Mouse (Mus musculus) forebrain, embryonic 10.5 days (tissue): Measurements from ENCODE around the gene Vamp3. TPM values are rescaled to one million over a fixed set of nuclear protein-coding genes. Genes with fewer than 3 reads are reported as not detected.
"Not testable (repeated sequence)": the region's sequence is repeated elsewhere in the genome, so short reads cannot be mapped to it uniquely, and the experiment has no call there.

Source experiments
- DNase-seq: peaks from one replicate; pipeline ENCODE4 v3.0.0-alpha.2; 2017; ENCODE audit warnings: low spot score; ENCODE audit errors: extremely low spot score
- H3K27ac ChIP-seq: fragments of 300-500 bp; sonication (generic); 2 replicates; pipeline ENCODE4 v1.5.1; 2016; ENCODE audit warnings: mild to moderate bottlenecking
- H3K27me3 ChIP-seq: fragments of 300-500 bp; sonication (generic); 2 replicates; pipeline ENCODE4 v1.6.1; 2016; ENCODE audit warnings: mild to moderate bottlenecking; ENCODE audit not compliant: poor library complexity, severe bottlenecking
- H3K36me3 ChIP-seq: fragments of 300-500 bp; sonication (generic); replicated peaks from 2 replicates; pipeline ENCODE4 v1.6.1; 2016; ENCODE audit warnings: mild to moderate bottlenecking, moderate library complexity
- H3K4me1 ChIP-seq: fragments of 300-500 bp; sonication (generic); 2 replicates; pipeline ENCODE4 v1.6.1; 2016
- H3K4me3 ChIP-seq: fragments of 300-500 bp; sonication (generic); 2 replicates; pipeline ENCODE4 v1.5.1; 2016; ENCODE audit warnings: mild to moderate bottlenecking, moderate library complexity
- H3K9me3 ChIP-seq: fragments of 300-500 bp; sonication (generic); 2 replicates; pipeline ENCODE4 v1.6.1; 2016; ENCODE audit warnings: mild to moderate bottlenecking, moderate library complexity
- WGBS: fragments of 180-500 bp; shearing (Covaris S2); methylation state at CpG from one replicate; pipeline ENCODE4 v1.1.7; 2016; 5-methylcytosine and 5-hydroxymethylcytosine counted together
- polyA plus RNA-seq: library from polyadenylated mRNA; unstranded; fragments of >200 nt; fragmentation: Nextera tagmentation; extraction: Ambion mirVana; gene quantifications from 2 replicates; pipeline ENCODE4 v1.2.1, GENCODE M21; 2016

Gene Vamp3
- polyA plus RNA-seq, 1 experiment from 2014 or later: 124 TPM

DNA sequence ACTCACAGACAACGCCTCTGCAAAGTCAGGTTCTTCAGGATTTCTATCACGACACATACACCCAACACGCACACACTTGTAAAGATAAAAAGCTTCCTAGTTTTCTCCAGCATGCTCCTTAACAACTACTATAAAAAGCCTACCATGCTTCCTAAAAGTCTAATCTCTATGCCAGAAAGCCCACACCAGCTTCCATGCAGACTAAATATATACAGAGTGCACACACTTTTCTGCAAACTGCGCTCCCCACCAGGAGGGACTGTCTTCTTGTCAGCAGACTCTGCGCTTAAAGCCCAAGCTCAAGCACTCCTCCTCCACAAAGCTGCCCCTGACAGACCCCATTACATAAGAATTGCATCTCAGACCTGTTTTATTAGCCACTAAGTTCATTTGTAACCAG, 16.3 kb downstream of the Vamp3 start:
- DNase-seq: no peak
- Histone ChIP-seq H3K9me3 (no peaks in the 10 kb centered on the region), H3K4me1 (peaks cover 21% of the 10 kb centered on the region), H3K4me3 (no peak overlapping the region), H3K27ac (no peak overlapping the region), H3K36me3 (peaks cover under 1% of the 10 kb centered on the region), H3K27me3 (peaks cover 13% of the 10 kb centered on the region)
- WGBS: 95% methylated on average over 5 of the region's 5 CpGs

DNA sequence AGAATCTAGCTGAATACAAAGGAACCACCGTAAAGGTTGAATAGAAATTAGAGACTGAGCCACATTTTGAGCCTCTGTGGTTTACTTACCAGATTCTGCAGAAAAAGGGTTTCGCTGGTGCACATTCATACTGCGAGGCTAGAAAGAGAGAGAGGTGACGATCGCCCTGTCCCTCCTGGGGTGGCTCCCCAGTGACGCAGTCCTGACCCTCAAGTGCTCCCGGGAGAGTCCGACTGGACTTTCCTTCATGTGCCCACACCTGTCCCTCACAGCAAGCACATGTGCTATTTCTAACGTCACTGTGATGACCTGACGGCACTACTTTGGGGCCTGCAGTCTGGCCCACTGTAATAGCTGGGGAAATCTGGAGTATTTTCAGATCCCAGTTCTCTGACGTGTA, 20.0 kb downstream of the Vamp3 start:
- 93% methylated on average over 11 of the region's 11 CpGs for WGBS
- no peak for DNase-seq
- no peaks in the 10 kb centered on the region for H3K9me3 ChIP-seq
- H3K4me3 ChIP-seq: no peak overlapping the region
- H3K36me3 ChIP-seq: no peaks in the 10 kb centered on the region
- H3K4me1 ChIP-seq: no peaks in the 10 kb centered on the region
- peaks cover 5% of the 10 kb centered on the region; the same call in 1 of the 2 replicates for H3K27me3 ChIP-seq
- no peak overlapping the region for H3K27ac ChIP-seq

DNA sequence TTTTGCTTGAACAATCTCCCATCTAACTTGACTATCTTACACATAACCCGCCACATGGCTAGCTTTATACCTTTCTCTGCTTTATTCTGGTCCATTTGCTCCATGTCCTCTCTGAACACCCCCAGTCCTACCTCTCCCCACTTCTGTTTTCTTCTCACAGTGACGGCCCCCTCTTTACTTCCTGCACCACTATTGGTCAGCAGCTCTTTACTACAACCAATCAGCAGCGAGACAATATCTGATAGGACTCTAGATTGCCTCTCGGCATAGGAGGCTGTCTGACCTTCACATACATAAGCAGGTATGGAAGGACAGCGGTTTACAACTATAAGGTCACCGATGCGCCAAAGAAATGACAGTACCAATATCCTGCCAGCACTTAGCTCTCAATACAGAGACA, 21.2 kb downstream of the Vamp3 start:
- Histone ChIP-seq H3K4me1 (no peaks in the 10 kb centered on the region), H3K36me3 (no peaks in the 10 kb centered on the region), H3K4me3 (no peak overlapping the region), H3K27ac (no peak overlapping the region), H3K27me3 (no peaks in the 10 kb centered on the region), H3K9me3 (no peaks in the 10 kb centered on the region)
- DNase-seq: no peak
- WGBS: 88% methylated on average over 7 of the region's 7 CpGs

DNA sequence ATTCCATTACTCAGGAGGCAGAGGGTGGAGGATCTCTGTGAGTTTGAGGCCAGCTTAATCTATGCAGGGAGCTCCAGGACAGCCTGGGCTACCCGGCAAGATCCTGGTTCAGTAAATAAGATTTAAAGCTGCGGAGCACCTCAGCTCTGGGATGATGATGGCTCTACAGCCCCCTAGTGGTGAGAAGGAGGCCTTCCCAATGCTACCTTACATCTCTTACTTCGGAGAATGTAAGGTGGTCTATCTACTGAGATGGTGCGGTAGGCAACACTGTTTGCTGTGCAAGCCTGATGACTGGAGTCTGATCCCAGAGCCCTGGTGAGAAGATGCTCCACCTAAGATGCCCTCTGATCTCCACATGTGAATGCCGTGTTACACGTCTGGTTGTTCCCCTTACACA, 30.8 kb downstream of the Vamp3 start:
- Histone ChIP-seq H3K4me3 (no peak overlapping the region), H3K4me1 (no peaks in the 10 kb centered on the region), H3K27ac (no peak overlapping the region), H3K36me3 (no peaks in the 10 kb centered on the region; the same call in none of the 2 replicates), H3K9me3 (no peaks in the 10 kb centered on the region), H3K27me3 (no peaks in the 10 kb centered on the region)
- peak; percentile 43 for DNase-seq
- whole genome bisulfite sequencing: 54% methylated on average over 6 of the region's 6 CpGs

DNA sequence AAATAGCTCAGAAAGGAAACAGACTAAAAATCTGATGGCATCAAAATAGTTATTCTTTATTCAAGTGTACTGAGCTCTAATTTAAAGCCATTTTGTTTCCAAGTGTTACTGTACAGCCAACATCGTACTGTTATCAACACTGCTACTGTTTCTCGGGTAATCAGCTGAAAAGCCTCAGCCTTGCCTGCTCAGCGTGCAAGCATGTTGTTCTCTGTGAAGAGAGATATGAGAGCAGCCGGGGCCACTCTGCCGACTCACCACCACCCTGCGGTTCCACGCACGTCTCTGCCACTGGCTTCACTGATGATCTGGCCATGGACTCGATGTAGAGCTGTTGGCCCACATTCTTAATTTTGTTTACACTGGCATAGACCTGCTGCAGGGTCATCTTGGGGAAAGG, 33.6 kb downstream of the Vamp3 start:
- H3K27me3 ChIP-seq: no peaks in the 10 kb centered on the region
- WGBS: 96% methylated on average over 9 of the region's 9 CpGs
- DNase-seq: no peak
- no peak overlapping the region for H3K27ac ChIP-seq
- H3K4me3 ChIP-seq: no peak overlapping the region
- H3K9me3 ChIP-seq: no peaks in the 10 kb centered on the region
- H3K36me3 ChIP-seq: no peaks in the 10 kb centered on the region; the same call in 1 of the 2 replicates
- H3K4me1 ChIP-seq: no peaks in the 10 kb centered on the region

DNA sequence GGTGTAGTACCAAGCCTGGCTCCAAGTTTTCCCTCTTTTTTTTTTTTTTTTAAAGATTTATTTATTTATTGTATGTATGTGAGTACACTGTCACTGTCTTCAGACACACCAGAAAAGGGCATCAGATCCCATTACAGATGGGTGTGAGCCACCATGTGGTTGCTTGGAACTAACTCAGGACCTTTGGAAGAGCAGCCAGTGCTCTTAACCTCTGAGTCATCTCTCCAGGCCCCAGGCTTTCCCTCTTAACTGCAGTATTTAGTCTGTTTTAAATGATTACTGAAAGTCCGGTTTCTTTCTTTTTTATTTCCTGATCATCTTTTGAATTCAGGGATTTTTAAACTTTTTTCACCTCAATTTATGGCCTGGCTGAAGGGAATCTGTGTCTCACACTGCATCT, 40.4 kb downstream of the Vamp3 start:
- peaks cover 29% of the 10 kb centered on the region for H3K36me3 ChIP-seq
- not testable (repeated sequence) for H3K4me3 ChIP-seq, H3K27ac ChIP-seq, DNase-seq, H3K27me3 ChIP-seq, H3K9me3 ChIP-seq, H3K4me1 ChIP-seq
- 90% methylated on average over 1 of the region's 1 CpGs for WGBS

DNA sequence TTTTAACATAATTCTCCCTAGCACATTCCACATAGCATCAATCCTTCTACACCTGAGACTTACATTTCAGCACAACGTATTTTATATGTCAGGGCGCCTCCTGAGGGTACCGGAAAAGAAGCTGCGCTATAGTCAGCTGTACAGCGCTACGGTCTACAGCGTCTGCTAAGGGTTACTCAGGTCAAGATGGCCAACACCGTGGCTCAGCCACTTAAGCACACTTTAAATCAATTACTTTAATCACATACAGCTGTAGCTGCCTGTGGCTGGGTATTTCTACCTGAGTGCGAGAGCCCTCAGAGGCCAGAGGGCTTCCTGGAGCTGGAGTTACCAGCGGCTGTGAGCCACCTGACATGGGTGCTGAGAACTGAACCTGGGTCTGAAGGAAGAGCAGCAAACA, 41.8 kb downstream of the Vamp3 start:
- Histone ChIP-seq H3K4me1 (0 out of 2 replicates have a peak, but pooled peaks cover 9% of the 10 kb centered on the region), H3K27ac (no peak overlapping the region), H3K4me3 (no peak overlapping the region), H3K36me3 (peaks cover 33% of the 10 kb centered on the region), H3K9me3 (no peaks in the 10 kb centered on the region), H3K27me3 (no peaks in the 10 kb centered on the region)
- DNase-seq: no peak
- 84% methylated on average over 10 of the region's 10 CpGs for WGBS

DNA sequence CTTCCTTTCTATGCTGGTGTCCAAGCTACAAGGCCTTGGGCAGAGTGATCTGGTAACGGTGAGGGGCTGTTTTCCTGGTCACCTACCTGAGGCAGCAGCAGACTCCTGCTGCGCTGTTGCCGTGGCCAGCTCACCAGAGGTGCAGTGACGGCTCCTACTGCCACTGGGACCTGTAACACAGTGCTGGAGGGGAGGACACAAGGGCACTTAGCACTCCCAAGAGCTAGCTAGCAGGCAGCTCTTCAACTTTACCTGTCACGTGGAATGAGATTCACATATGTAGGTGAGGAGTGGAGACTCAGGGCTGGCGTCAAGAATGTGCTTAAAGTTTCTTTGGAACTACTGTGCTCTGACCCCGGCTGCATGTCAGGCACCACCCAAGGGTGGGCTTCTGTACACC, 47.4 kb downstream of the Vamp3 start:
- Histone ChIP-seq H3K9me3 (no peaks in the 10 kb centered on the region), H3K27ac (no peak overlapping the region), H3K27me3 (no peaks in the 10 kb centered on the region), H3K4me3 (no peak overlapping the region), H3K4me1 (0 out of 2 replicates have a peak, but pooled peaks cover 8% of the 10 kb centered on the region), H3K36me3 (peaks cover 20% of the 10 kb centered on the region)
- DNase-seq: no peak
- WGBS: 89% methylated on average over 7 of the region's 7 CpGs

DNA sequence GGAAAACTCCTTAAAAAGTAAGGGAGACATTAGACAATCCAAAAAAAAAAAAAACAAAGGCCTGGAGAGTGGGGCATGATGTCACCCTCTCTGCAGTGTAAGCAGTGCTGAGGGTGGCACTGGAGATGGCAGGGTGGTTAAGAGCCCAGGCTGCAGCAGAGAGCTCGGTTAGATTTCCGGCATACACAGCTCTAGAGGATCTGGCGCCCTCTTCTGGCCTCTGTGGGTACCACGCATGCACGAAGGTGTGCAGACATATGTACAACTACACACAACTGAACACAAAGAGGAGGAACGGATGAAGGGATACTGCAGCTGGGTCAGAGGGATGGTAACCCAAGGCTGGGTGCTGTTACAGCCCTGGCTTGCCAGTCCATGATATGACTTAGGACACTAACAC, 50.8 kb downstream of the Vamp3 start:
- WGBS: 52% methylated on average over 6 of the region's 6 CpGs
- no peaks in the 10 kb centered on the region for H3K4me1 ChIP-seq

DNA sequence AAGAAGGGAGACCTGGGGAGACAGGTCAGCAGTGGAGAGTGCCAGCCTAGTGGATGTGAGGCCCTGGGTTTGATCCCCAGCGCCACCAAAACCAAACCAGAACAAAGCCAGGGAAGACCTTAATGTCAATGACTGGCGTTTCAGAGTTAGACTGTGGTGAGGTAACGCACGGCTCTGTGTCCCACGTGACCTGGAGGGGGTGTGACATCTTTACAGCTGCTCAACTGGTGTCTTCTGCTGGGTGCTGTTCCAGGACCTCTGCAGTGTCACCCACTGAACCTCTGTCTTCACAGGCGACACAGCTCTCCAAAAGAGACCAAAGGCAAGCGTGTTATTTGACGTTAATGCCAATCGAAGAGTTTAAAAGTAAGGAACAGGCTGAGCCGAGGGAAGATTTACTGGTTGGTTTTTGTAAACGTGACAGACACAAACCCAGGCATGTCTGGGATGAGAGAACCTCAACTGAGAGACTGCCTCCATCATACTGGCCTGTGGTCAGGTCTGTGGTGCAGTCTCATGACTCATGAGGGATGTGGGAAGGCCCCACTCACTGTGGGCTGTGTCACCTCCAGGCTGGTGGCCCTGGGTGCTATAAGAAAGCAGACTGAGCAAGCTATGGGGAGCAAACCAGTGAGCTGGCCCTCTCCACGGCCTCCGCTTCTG, 52.0 kb downstream of the Vamp3 start:
- Histone ChIP-seq H3K27me3 (no peaks in the 10 kb centered on the region), H3K27ac (no peak overlapping the region), H3K4me3 (no peak overlapping the region), H3K36me3 (peaks cover 12% of the 10 kb centered on the region; the same call in 1 of the 2 replicates), H3K9me3 (no peaks in the 10 kb centered on the region), H3K4me1 (peaks cover 6% of the 10 kb centered on the region)
- no peak for DNase-seq
- WGBS: 94% methylated on average over 13 of the region's 13 CpGs

More for the DNA sequence above, 50.8 kb downstream of the Vamp3 start:
- Histone ChIP-seq H3K27me3 (no peaks in the 10 kb centered on the region), H3K27ac (no peak overlapping the region), H3K9me3 (no peaks in the 10 kb centered on the region), H3K36me3 (peaks cover 13% of the 10 kb centered on the region), H3K4me3 (no peak overlapping the region)
- peak; percentile 36 for DNase-seq

DNA sequence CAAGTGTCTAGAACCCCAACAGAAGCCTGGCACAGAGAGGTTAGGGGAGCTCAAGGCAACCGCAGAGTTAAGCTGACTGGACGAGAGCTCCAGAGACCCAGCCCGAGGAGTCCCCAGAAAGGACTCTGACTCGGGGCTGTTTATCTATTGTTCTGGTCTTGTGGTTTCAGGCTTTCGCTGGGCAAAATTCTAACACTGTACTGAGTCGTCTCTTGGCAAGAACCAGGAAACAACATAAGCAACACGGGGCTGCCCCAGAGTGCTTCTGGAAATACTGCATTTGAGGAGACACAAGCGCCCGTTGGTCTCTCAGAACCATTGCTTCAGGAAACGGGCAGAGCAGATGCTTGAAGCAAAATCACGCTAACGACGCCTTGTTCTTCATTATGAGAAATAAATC, 56.4 kb downstream of the Vamp3 start:
- peaks cover 12% of the 10 kb centered on the region for H3K4me1 ChIP-seq
- no peaks in the 10 kb centered on the region for H3K9me3 ChIP-seq
- H3K27ac ChIP-seq: no peak overlapping the region
- H3K36me3 ChIP-seq: 0 out of 2 replicates have a peak, but pooled peaks cover 4% of the 10 kb centered on the region
- no peak overlapping the region for H3K4me3 ChIP-seq
- DNase-seq: no peak
- H3K27me3 ChIP-seq: no peaks in the 10 kb centered on the region
- WGBS: 78% methylated on average over 13 of the region's 13 CpGs

DNA sequence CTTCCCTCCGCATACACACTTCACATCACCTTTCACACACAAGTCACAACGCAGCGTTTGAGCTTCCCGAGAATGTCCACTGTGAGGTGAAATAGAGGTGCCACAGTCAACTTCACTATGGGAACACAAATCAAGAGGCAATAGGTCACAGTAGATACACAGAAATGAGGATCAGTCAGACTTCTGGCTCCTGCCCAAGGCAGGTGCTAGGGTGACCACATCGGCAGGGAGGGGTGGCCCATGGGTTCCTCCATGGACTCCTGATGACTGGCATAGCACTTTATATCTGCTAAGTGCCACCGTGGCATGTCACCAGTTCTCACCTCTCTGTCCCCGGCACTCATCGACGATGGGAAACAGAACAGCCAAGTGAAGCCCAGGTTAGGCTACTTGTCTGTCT, 59.1 kb downstream of the Vamp3 start:
- Histone ChIP-seq H3K4me1 (peaks cover 17% of the 10 kb centered on the region), H3K9me3 (no peaks in the 10 kb centered on the region), H3K27me3 (no peaks in the 10 kb centered on the region), H3K27ac (no peak overlapping the region), H3K36me3 (no peaks in the 10 kb centered on the region), H3K4me3 (no peak overlapping the region)
- WGBS: 93% methylated on average over 9 of the region's 9 CpGs
- DNase-seq: no peak
